Mouse (Mus musculus) thymus, adult 2 months (tissue): ENCODE results near the gene Tmbim6. TPM values are rescaled to one million over a fixed set of nuclear protein-coding genes. Genes with fewer than 3 reads are reported as not detected.
"Not testable (repeated sequence)": the region's sequence is repeated elsewhere in the genome, so short reads cannot be mapped to it uniquely, and the experiment has no call there.

ENCODE experiments used
- DNase-seq: peaks from one replicate; pipeline ENCODE4 v3.0.0; 2021
- H3K27ac ChIP-seq: fragments of 200-500 bp; 2 replicates; pipeline ENCODE4 v1.5.1; 2012; ENCODE audit warnings: low read length, control low read depth; ENCODE audit not compliant: control insufficient read depth, insufficient read depth
- H3K27me3 ChIP-seq: fragments of 200-500 bp; 2 replicates; pipeline ENCODE4 v1.6.1; 2012; ENCODE audit warnings: mild to moderate bottlenecking, low read length, moderate library complexity, mixed read lengths; ENCODE audit not compliant: control insufficient read depth, insufficient read depth
- H3K36me3 ChIP-seq: fragments of 200-500 bp; 2 replicates; pipeline ENCODE4 v1.6.1; 2012; ENCODE audit warnings: mild to moderate bottlenecking, low read length, moderate library complexity; ENCODE audit not compliant: control insufficient read depth, insufficient read depth
- H3K4me1 ChIP-seq: fragments of 200-500 bp; replicated peaks from 2 replicates; pipeline ENCODE4 v1.6.1; 2012; ENCODE audit warnings: low read length; ENCODE audit not compliant: control insufficient read depth, insufficient read depth
- H3K4me3 ChIP-seq: fragments of 200-500 bp; 2 replicates; pipeline ENCODE4 v1.5.1; 2012; ENCODE audit warnings: mild to moderate bottlenecking, low read length, control low read depth, moderate library complexity; ENCODE audit not compliant: control insufficient read depth, insufficient read depth
- CTCF ChIP-seq: fragments of 200-500 bp; IDR thresholded peaks from 2 replicates; pipeline ENCODE4 v1.5.1; 2012; ENCODE audit warnings: mild to moderate bottlenecking, control low read depth, low read length, moderate library complexity, borderline replicate concordance; ENCODE audit not compliant: control insufficient read depth, poor library complexity, insufficient read depth; ENCODE audit errors: extremely low read depth
- POLR2A ChIP-seq: fragments of 200-500 bp; IDR thresholded peaks from 2 replicates; pipeline ENCODE4 v1.6.1; 2012; ENCODE audit warnings: mild to moderate bottlenecking, low read length, control low read depth, moderate library complexity; ENCODE audit not compliant: control insufficient read depth, poor library complexity, insufficient read depth; ENCODE audit errors: extremely low read depth
- WGBS: fragments of 180-500 bp; shearing (Covaris S2); methylation state at CpG from one replicate; pipeline ENCODE4 v1.1.7; 2018; 5-methylcytosine and 5-hydroxymethylcytosine counted together
- polyA plus RNA-seq: library from polyadenylated mRNA; depleted of rRNA; stranded (reverse); fragments of >200 nt; gene quantifications from 2 replicates; pipeline ENCODE4 v1.2.3, GENCODE M21; 2012

Gene Tmbim6
- polyA plus RNA-seq, 1 experiment, result 818 TPM

DNA sequence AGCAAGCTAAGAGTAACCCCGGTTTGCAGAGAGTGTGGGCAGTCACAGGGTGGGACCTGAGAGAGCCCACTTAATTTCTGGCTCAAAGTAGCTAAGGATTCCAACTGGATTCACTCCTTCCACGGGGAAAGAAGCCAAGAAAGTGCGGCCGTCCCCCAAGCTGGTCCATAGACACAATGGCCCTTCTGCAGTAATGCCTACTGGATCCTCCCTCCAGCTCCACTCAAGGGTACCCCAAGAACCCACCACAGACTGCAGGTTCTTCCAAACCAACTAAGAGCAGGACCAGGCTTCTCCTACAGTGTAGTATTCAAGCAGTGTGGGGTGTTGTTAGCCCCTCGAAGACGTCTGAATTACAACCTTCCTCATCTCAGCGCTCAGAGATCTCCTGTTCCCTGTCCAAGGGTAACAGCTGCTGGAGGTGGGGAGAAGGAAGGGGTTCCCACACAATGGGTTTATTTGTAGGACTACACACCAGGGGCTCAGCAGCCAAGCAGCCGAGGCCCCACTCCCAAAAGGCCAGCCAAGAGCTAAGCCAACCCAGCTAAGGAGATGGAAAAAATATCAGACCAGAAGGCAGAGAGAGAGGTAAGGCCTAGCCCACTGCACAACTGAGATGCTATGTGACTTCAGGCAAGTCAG, 48.3 kb downstream of the Tmbim6 start:
- 92% methylated on average over 8 of the region's 8 CpGs for WGBS
- H3K36me3 ChIP-seq, result no peaks in the 10 kb centered on the region

DNA sequence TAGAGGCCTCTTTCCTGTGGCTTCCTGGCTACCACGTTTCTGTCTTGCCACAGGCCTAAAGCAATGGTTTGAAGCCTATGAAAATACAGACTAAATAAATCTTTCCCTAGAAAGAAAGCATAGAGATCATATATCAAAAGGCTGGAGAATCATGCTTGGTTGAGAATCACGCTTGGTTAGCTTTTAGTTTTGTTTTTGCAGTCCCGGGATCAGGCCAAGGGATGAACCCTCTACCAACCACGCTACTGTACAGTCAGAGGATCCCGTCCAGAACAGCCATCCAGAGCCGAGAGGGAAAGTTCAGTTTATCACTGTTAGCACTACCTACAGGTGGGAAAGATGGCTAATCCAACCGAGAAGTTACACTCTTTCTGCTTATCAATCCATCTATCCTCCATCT, 49.7 kb downstream of the Tmbim6 start:
- H3K36me3 ChIP-seq, result no peaks in the 10 kb centered on the region
- H3K4me1 ChIP-seq, result peaks cover 8% of the 10 kb centered on the region
- H3K4me3 ChIP-seq, result no peak overlapping the region
- H3K27ac ChIP-seq, result no peak overlapping the region
- WGBS, result 85% methylated on average over 7 of the region's 7 CpGs
- no peaks in the 10 kb centered on the region for H3K27me3 ChIP-seq
- DNase-seq, result no peak
- TF ChIP-seq CTCF, result no peak

More for the DNA sequence above, 48.3 kb downstream of the Tmbim6 start:
- no peak overlapping the region for H3K27ac ChIP-seq
- no peak overlapping the region for H3K4me3 ChIP-seq
- H3K4me1 ChIP-seq, result peaks cover 8% of the 10 kb centered on the region
- DNase-seq, result no peak
- no peaks in the 10 kb centered on the region for H3K27me3 ChIP-seq
- TF ChIP-seq POLR2A, result no peak
- TF ChIP-seq CTCF, result no peak

DNA sequence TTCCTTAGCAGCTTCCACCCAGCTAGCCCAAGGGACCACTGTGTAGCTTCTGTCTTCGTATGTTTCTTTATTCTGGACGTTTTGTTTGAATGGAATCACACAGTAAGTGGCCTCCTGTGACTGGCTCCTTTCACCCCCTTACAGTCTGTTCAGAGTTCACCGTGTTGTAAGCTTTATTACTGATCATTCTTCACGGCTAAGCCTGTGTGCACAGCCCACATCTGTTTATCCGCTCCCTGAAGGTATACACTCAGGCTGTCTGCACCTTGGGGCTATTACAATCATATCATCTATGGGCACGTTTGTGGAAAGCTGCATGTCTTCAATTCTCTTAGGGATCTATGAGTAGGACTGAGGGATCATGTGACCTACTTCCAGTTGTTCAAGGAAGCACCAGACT, 52.9 kb downstream of the Tmbim6 start:
- no peak overlapping the region for H3K4me3 ChIP-seq
- TF ChIP-seq POLR2A (no peak), CTCF (no peak)
- peaks cover 13% of the 10 kb centered on the region for H3K4me1 ChIP-seq
- WGBS, result 89% methylated on average over 6 of the region's 6 CpGs
- no peak for DNase-seq
- no peak overlapping the region for H3K27ac ChIP-seq
- H3K36me3 ChIP-seq, result no peaks in the 10 kb centered on the region
- H3K27me3 ChIP-seq, result no peaks in the 10 kb centered on the region

DNA sequence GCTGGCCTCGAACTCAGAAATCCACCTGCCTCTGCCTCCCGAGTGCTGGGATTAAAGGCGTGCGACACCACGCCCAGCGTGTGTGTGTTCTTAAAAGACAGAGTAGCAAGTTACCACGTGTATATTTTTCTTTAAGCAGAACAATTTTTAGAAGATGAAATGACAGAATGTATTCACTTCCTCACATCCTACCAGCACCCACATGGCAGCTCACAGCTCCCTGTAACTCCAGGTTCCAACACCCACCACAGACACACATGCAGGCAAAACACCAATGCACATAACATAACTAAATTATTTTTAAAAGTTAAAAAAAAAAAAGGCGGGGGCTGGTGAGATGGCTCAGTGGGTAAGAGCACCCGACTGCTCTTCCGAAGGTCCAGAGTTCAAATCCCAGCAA, 53.5 kb downstream of the Tmbim6 start:
- peaks cover 13% of the 10 kb centered on the region for H3K4me1 ChIP-seq
- not testable (repeated sequence) for H3K27ac ChIP-seq, H3K36me3 ChIP-seq, DNase-seq, H3K27me3 ChIP-seq, H3K4me3 ChIP-seq
- 88% methylated on average over 10 of the region's 10 CpGs for WGBS

DNA sequence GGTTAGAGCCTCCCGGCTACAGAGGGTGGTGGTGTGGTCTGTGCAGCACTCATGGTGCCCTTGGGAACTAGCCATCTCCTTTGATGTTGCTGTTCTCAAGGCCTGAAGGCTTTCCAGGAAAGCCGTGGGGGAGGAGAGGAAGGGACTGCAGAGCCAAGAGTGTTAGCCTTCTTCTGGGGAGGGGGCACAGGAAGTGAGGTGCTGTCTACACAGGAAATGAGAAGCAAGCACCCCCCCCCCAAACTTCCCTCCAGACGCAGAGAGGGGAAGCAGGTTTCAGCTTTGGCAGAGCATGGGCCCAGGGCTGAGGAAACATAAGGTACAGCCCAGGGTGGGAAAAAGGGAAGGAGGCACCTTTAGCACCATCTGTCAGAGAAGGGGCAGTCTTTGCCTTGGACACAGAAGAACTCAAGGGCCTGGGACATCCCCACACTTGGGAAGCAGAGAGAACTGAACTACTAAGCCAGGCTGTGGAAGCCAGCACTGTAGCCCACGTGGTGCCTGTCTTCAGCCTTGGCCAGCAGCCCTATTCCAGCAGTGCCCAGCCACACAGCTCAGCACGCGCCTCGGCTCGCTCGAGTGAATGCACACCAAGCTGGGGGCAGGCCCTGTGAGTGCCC, 56.6 kb downstream of the Tmbim6 start:
- peaks cover 25% of the 10 kb centered on the region for H3K4me1 ChIP-seq
- DNase-seq, result peak; percentile 19
- no peaks in the 10 kb centered on the region for H3K36me3 ChIP-seq
- 36% methylated on average over 9 of the region's 9 CpGs for WGBS
- H3K27me3 ChIP-seq, result no peaks in the 10 kb centered on the region
- TF ChIP-seq CTCF (no peak), POLR2A (no peak)
- no peak overlapping the region for H3K27ac ChIP-seq
- no peak overlapping the region for H3K4me3 ChIP-seq

DNA sequence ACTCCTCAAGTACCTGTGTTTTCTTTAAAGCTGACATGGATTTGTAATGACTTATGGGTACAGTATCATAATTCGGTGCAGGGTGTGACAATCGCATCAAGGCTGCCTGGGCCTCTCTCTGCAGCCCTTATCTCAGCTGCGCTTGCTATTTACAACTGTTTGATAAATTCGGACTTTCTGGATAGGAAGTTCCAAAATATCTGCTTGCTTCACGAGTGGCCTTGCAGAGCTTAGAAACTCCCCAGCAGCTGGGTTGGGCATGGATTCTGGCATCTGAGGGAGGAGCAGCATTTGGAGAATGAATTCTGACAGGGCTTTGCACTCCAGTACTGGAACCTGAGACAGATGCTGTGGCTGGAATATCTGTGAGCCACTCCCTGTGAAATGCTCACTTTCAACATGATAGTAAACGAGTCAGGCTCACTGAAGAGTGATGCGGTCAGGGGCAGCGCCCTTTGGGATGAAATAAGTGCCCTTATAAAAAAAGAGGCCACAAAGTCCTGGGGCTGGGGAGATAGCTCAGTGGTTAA, 57.1 kb downstream of the Tmbim6 start:
- Histone ChIP-seq H3K4me3 (no peak overlapping the region), H3K27me3 (no peaks in the 10 kb centered on the region), H3K36me3 (no peaks in the 10 kb centered on the region), H3K4me1 (peaks cover 25% of the 10 kb centered on the region), H3K27ac (no peak overlapping the region)
- WGBS, result 71% methylated on average over 8 of the region's 8 CpGs
- TF ChIP-seq POLR2A, result no peak
- TF ChIP-seq CTCF, result no peak
- DNase-seq, result no peak

DNA sequence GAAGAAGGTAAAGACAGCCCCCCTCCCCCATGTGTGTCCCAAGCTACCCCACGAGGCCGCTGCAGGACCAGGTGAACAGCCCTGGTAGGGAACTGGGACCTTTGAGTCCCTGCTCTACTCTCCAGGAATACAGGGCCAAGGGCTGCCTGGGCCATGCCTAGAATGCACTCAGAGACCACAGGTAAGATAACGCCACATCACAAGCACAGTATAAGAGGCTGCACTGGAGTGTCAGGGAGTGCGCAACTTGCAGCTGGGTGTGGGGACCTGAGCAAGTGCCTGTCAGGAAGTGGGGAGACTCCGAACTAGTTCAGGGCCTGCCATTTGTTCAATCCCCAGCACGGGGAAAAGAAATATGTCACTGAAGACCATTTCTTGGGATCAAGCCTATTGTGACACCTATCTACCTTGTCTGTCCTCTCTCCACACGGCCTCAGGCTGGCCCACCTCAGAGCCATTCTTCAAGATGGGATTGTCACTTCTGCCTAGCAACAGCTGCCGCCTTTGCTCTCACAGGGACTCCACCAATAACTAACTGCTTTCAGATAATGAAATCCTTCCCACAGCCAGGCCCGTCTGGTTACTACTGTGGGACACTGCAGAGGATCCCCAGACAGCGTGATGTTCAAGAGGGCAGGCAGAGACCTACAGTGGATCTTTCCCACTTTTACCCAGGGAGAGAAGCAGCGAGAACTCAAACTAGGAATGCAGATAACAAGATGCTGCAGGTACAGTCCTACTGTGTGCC, 60.6 kb downstream of the Tmbim6 start:
- peaks cover 39% of the 10 kb centered on the region for H3K4me1 ChIP-seq
- no peaks in the 10 kb centered on the region for H3K27me3 ChIP-seq
- DNase-seq, result peak; percentile 25
- TF ChIP-seq CTCF, result no peak
- no peak for TF ChIP-seq POLR2A
- no peak overlapping the region for H3K27ac ChIP-seq
- no peaks in the 10 kb centered on the region for H3K36me3 ChIP-seq
- no peak overlapping the region for H3K4me3 ChIP-seq
- WGBS, result 70% methylated on average over 11 of the region's 11 CpGs
